Mouse (Mus musculus) CH12.LX (cell line): ENCODE data around the gene Olfr543.

Experiments
- CHD1 ChIP-seq: IDR thresholded peaks from 2 replicates; pipeline ENCODE4 v1.6.1; 2012; ENCODE audit warnings: low read depth, low read length, improper control_type of control experiment, inconsistent platforms
- CTCF ChIP-seq, 2 experiments: IDR thresholded peaks in 1 of 2; conservative IDR thresholded peaks in 1 of 2; 2 replicates each; pipeline ENCODE4 v1.5.1; 2011 to 2012; ENCODE audit warnings: low read depth in 2 of 2, low read length in 2 of 2, improper control_type of control experiment in 1 of 2, inconsistent platforms in 1 of 2, mild to moderate bottlenecking in 1 of 2, moderate library complexity in 1 of 2
- EP300 ChIP-seq: IDR thresholded peaks from 2 replicates; pipeline ENCODE4 v1.6.1; 2011; ENCODE audit warnings: low read length, improper control_type of control experiment
- MAFK ChIP-seq: IDR thresholded peaks from 2 replicates; pipeline ENCODE4 v1.6.1; 2011; ENCODE audit warnings: low read length, improper control_type of control experiment; ENCODE audit not compliant: insufficient replicate concordance
- MEF2A ChIP-seq: IDR thresholded peaks from 2 replicates; pipeline ENCODE4 v1.6.1; 2014; ENCODE audit warnings: low read depth, mild to moderate bottlenecking, inconsistent platforms, low read length, improper control_type of control experiment, borderline replicate concordance

GRCm38 (mm10) chr7:102442432-102442831 is 39.0 kb downstream of the Olfr543 start:
- TF ChIP-seq MAFK (no peak), EP300 (no peak), CTCF (conservative IDR thresholded peaks at IDR 0.05 in 1 of 2, IDR thresholded peaks at IDR 0.05 in 1 of 2; ENCODE audit: low read depth in 2 of 2, low read length in 2 of 2) (no peak), CHD1 (no peak), MEF2A (no peak)
